Mouse (Mus musculus) cerebellum, postnatal 4 days (tissue): ENCODE measurements at regions not wholly inside any gene's neighbourhood (a gene's known extent, or its start where the extent isn't known, plus 50 kb on each side); places are given as distances from the start of the nearest gene placed in this dataset.

Source experiments
- DNase-seq, 2 experiments: peaks; one replicate each; pipeline ENCODE4 v3.0.0; 2022; ENCODE audit warnings: low spot score in 2 of 2, mixed read lengths in 1 of 2

- DNase-seq, result peak; percentile 91 to 95
These were observed 56.1 kb upstream of the Ces5a start for GRCm38 (mm10) chr8:93591608-93592301.

DNA sequence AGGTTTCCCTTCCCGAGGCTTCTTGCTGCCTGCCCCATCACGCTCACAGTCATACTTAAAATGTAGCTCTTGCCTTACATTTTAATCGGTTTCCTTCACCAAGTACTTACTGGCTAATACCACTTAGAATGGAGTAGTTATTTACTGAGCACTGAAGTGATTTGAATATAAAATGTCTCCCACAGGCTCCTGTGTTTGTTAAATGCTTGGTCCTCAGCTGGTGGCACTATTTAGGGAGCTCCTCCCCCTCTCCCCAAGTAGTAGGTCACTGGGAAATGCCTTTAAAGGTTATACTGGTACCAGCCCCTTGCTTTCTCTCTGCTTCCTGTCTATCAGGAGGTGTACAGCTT is 56.6 kb upstream of the Ces5a start:
- no peak for DNase-seq

DNA sequence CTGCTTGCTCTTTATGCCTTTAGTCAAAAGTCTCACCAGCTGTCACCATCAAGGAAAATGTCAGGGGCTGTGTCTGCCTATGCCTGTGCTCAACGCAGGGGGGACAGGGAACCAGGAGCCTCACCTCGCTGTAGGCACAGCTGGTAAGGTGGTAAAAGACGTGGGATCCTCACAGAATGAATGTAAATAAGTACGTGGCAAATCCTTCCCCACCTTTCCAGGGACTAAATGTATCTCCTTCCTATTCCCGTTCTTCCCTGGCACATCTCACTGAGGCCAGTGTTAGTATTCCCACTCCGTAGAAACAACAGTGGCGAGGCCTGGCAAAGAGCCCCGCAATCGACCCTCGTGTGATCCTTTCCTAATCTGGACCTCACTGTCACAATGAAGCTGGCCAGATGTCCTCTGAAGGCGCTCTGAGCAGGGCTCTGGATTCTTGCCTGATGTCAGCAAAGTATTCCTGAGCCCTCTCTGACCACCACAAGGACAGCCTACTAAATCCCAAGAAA is 63.0 kb upstream of the Ces5a start:
- DNase-seq, result peak in 1 of 2 experiments; percentile 22

DNA sequence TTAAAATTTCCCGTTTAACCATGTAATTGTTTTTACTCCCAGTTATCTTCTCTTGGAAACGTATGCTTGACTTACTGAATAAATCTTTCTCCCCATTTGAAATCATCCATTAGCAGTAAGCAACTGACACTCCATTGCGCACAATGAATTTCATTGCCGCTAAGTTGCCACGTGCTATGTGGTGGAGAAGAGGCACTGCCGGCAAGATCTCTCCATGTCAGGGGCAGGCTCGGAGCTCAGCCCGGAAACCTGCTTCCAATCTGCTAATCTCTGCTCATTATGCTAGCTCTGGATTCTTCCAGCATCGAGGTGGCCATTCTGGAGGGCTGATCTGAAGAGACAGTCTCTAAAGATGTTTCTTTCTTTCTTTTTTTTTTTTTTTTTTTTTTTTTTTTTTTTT is 63.7 kb upstream of the Ces5a start:
- no peak for DNase-seq

DNA sequence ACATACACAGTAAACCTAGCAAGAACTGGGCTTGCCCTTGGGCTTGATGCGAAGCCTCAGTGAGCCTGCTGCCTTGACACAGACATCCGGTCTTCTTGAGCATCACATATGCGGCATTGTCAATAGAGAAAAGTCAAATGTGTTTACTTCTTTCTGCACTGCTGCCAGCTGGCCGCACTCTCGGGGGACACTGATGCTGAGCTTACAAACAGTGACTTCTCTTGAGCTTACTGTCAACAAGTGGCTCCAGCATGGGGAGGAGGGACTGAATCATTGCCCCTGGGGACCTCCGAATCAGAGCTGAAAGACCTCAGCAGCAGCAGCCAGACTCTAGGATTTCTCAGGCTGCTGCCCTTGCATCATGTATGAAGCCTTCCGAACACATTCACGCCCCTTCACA is 64.1 kb upstream of the Ces5a start:
- DNase-seq, result no peak

- peak; percentile 42 to 69 for DNase-seq
These were observed 91.3 kb upstream of the Ces5a start for GRCm38 (mm10) chr8:93626807-93627526.

- peak in 1 of 2 experiments; percentile 16 for DNase-seq
These were observed 92.0 kb upstream of the Ces5a start for GRCm38 (mm10) chr8:93627626-93628025.

DNA sequence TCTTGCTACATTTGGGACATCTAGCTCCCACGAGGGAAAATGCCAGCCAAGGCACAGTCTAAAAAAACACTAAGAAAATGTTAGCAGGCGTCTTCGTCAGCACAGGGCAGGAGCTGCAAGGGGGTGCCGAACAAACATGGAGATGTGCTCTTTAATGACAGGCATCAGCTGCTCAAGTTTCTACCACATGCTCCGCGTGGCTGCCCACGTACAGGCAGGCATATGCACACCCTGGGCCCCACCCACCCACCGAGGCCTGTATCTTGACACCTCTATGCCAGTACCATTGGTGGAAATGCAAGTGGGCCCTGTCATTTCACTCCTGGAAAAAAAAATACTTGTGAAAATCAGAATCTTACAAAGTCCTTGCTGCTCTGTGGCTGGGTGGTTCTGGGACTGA is 97.3 kb upstream of the Ces5a start:
- DNase-seq, result no peak

GRCm38 (mm10) chr8:93642770-93643169 is 107.1 kb upstream of the Ces5a start:
- DNase-seq, result no peak

DNA sequence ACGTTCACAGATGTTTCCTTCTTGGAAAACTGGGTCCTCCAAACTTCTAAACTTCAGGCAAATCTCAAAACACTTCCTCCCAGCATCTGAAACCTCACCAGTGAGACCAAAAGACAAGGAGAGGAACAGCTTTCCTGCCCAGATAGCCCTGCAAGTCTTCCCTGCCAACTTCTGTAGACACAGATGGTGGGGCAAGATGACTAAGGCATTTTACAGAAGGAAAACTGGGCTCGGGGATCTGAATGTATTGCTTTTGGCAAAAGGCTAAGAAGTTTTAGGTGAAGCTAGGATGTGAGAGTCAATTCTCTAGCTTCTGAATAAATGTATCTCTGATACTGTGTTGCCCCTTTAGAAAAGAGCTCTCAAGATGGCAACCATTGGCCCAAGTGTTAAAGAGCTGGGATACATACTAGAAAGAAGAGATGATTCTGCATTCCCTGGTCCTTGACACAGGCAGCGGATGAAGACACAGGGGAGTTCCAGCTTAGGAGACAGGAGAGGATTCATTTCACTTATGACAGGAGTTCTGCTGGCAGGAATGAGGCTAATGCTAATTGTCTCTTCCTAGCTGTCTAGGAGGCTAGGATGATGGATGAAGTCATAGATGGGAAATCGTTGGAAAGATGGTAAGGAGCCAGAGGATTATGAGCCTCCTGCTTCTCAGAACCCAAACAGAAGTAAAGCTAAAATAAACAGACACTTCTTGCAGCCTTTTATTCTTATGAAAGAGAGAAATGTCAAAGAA is 108.0 kb upstream of the Ces5a start:
- no peak for DNase-seq

DNA sequence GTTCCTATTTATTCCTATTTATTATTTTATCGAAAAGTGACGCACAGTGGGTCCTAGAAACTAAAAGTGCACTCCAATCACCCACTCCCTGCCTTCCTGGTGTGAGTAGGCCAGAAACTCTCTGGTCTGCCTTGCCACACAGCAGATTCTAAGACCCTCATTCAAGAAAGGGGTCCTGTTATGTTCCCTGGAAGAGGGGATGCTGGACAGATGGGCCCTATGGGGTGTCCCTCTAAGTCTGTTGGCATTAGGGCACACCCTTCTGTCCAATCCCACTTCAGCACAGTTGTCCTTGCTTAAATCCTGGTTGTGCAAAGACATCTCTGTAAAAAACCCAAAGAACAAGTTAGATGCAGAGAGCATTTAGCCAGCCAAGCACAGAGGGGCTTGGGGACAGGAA is 117.8 kb upstream of the Ces5a start:
- DNase-seq, result no peak

DNA sequence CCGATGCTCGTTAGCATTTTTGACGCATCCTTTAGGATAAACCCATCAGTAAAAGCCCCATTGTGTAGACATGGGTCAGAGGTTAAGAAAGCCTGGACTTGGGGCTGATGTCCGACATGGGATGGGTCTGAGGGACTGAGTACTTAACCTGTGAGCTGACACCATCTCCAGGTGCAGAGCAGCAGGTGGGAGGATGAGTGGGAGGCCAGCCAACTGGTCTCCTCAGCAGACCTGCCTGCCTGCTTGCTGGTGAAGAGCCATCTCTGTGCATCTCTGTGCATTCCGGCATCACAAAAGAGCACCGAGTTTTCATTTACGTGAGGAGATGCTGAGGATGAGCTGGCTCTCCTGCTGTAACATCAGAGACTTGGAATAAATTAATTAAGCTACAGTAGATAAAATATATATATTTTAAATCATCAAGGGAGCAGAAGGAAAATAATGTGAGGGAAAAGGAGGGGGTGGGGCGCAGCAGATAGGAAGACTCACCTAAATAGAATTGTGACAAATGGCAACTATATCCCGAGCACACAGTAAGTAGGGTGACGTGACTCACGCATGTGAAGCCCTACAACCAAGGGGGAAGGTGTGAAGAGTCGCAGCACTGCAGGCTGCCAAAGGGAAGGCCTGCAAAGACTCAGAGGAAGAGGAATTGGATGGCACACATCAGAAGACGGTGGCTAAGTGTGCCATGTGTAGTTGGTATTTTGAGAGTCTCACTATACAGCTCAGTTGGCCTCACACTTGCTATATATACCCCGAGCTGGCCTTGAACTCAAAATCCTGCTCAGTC is 118.5 kb upstream of the Ces5a start:
- peak in 1 of 2 experiments; percentile 57 for DNase-seq

- no peak for DNase-seq
These were observed 120.1 kb upstream of the Ces5a start for GRCm38 (mm10) chr8:93655752-93656151.

- DNase-seq, result peak; percentile 66 to 81
These were observed 126.1 kb upstream of the Ces5a start for GRCm38 (mm10) chr8:93661739-93662138.

DNA sequence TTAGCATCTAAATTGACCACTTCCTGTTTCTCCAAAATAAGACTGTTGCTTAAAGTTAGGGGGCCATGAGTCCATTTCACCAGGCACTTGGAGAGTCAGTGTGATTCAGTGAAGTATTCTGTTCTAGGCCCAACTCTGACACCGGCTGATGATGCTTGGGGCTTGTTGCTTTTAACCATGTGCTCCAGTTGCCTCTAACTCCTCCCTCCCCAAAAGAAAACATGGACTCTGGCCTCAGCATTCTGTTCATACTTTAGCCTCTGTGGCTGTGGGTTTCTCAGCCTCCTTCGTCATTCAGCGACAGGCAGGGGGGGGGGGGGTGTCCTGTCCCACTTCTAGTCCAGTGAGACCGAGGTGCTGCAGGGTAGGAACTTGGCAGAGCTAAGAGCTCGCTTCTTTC is 126.6 kb upstream of the Ces5a start:
- DNase-seq, result no peak

GRCm38 (mm10) chr8:93663851-93664250 is 128.2 kb upstream of the Ces5a start:
- no peak for DNase-seq

GRCm38 (mm10) chr8:93668306-93668705 is 132.7 kb upstream of the Ces5a start:
- peak in 1 of 2 experiments; percentile 17 for DNase-seq

GRCm38 (mm10) chr8:93674721-93675120 is 135.0 kb upstream of the Gnao1 start:
- no peak for DNase-seq

DNA sequence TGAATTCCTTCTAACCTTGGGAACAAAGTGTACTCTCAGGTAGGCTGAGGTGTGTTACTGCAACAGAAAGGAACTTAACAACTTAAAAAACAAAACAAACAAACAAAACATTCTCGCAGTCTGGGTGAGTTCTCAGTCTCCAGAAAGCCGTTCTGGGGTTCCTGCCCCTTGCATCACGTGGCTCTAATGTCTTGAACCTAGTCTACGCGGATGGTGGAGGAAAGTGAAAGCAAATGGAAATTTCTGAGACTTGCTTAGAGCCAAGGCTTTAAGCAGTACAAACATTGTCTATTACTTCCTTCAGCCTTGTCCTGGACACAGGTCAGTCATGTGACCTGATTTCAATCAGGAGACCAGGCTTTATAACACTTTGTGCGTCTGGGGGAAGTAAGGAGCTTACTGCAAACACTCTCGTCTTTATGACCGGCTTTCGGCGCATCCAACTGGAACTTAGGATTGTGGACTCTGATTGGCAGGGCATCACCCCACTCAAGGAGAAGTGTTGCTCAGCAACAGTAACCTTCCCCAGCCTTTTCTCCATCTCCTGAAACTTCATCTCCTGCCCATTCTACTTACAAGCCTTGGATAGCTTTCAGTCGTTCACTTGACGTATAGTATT is 125.9 kb upstream of the Gnao1 start:
- no peak for DNase-seq

DNA sequence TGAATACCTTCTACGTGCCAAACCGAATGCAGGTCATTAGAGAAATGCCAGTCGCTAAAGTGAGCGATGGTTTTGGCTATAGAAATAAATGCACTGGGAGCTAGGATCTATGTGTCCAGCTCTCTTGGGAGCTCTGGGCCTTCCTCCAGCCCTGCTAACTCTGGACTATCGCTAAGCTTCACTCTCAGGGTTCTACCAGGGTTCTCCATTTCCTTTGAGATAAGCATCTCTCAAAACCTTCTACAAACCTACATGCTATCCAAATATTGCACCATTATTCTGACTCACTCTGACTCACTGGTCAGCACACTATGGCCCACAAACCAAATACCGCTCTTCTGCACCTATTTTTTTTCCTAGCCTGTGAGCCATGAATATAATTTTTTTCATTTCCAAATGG is 125.4 kb upstream of the Gnao1 start:
- DNase-seq, result no peak

DNA sequence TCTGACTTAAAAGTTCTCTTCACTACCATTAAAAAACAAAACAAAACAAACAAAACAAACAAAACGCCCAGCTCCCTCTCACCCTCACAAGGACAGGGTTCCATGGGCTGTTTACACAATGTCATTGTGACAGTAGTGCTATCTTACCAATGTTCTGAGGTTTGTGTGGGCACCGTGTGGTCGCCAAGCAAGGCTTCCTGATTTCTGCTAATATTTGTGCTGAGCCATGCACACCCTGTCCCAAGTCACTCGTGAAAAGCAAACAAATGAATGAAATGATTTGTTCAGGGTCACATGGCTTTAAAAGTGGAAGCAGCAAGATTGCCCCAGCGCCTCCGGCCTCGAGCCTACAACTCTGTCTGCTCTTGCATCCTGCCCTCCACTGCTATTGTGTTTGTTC is 120.9 kb upstream of the Gnao1 start:
- no peak for DNase-seq
